Mouse (Mus musculus): Measurements from ENCODE around the gene Ajuba. TPM values are rescaled to one million over a fixed set of nuclear protein-coding genes. Genes with fewer than 3 reads are reported as not detected.
A peak's percentile ranks its signal among the peaks of the same experiment; 100 is the strongest.
"Not testable (repeated sequence)": the region's sequence is repeated elsewhere in the genome, so short reads cannot be mapped to it uniquely, and the experiment has no call there.

Ajuba gene
- polyA plus RNA-seq, 1 experiment = 12.5 TPM

DNA sequence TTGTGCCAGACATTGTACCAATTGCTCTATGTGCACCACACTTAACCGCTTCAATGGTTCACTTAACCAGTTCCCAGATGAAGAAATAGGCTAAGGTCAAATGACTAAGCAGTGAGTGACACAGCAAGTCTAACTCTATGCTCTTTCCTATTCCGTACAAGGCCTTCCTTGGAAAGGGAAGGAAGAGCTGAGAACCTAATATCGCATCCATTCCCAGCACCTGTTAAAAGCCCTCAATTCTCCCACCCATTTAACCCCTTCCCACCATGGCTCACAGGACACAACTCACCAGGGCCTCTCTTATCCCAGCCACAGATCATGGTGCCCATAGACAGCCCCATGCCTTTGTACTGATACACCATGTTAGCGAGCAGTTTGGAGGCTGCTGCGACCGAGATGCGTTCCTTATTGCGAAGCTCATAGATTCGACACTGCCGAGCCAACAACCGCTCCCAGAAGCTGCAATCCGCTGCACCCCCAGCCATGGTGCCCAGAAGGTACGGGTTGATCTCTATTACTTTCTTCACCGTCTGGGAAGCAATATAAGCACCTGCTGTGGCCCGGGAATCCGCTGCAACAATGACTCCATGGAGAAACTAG, 39.0 kb upstream of the Ajuba start:
- TF ChIP-seq POLR2A (IDR thresholded peaks at IDR 0.05; ENCODE audit: control insufficient read depth, low read depth, low read length) (no peak), CTCF (IDR thresholded peaks at IDR 0.05; ENCODE audit: control insufficient read depth, insufficient read depth, insufficient replicate concordance, low read depth, low read length) (no peak)
- Histone ChIP-seq H3K27me3 (ENCODE audit: control insufficient read depth, insufficient read depth, low read length) (no peaks in the 10 kb centered on the region), H3K4me1 (ENCODE audit: control insufficient read depth, insufficient read depth, low read length) (no peaks in the 10 kb centered on the region; the same call in none of the 2 replicates), H3K27ac (ENCODE audit: control insufficient read depth, insufficient read depth, low read depth, low read length) (no peak overlapping the region), H3K4me3 (ENCODE audit: control insufficient read depth, low read depth, low read length) (no peak overlapping the region), H3K36me3 (ENCODE audit: control insufficient read depth, insufficient read depth, low read length) (no peaks in the 10 kb centered on the region; the same call in 1 of the 2 replicates)

DNA sequence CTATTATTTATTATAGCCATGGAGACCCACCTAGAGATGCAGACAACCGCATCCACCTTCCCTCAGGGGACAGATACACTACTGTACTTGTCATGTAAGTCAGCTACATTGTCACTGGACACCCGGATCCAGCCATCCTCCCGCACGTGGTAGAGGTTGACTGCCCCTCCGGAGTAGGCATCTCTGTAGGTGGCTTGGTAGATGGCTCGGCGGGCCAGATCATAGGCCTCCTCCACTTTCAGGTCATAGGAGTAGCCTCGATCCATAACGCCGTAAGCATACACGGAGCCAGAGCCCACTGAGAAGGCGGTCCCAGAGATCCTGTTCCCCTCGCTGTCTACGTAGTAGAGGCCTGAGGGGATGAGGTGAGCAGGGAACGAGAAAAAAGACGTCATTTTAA, 36.8 kb upstream of the Ajuba start:
- not testable (repeated sequence) for H3K36me3 ChIP-seq (ENCODE audit: control insufficient read depth, insufficient read depth, low read length)

DNA sequence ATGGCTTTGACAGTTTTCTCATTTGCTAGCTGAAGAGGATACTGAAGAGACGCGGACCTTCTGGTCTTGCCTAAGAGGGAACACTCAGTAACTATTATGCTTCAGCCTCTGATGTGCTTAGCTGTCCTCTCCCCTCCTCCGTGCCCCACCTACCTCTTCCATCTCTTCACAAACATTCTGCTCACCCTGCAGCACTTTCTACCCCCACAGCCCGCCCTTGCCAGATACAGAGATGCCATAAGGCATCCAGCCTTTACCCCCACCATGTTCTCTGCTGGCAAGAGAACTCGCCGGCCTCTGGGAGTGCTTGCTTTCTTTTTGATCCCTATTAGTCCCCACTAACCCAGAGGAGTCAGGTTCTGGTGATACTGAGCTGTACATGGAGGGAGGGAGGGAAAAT, 33.3 kb upstream of the Ajuba start:
- Histone ChIP-seq H3K4me3 (ENCODE audit: control insufficient read depth, low read depth, low read length) (no peak overlapping the region), H3K36me3 (ENCODE audit: control insufficient read depth, insufficient read depth, low read length) (no peaks in the 10 kb centered on the region), H3K27me3 (ENCODE audit: control insufficient read depth, insufficient read depth, low read length) (no peaks in the 10 kb centered on the region), H3K4me1 (ENCODE audit: control insufficient read depth, insufficient read depth, low read length) (peaks cover 3% of the 10 kb centered on the region), H3K27ac (ENCODE audit: control insufficient read depth, insufficient read depth, low read depth, low read length) (no peak overlapping the region)
- TF ChIP-seq POLR2A (IDR thresholded peaks at IDR 0.05; ENCODE audit: control insufficient read depth, low read depth, low read length) = no peak
- no peak for TF ChIP-seq CTCF (IDR thresholded peaks at IDR 0.05; ENCODE audit: control insufficient read depth, insufficient read depth, insufficient replicate concordance, low read depth, low read length)

More for the DNA sequence above, 36.8 kb upstream of the Ajuba start:
- H3K27ac ChIP-seq (ENCODE audit: control insufficient read depth, insufficient read depth, low read depth, low read length); H3K4me1 ChIP-seq (ENCODE audit: control insufficient read depth, insufficient read depth, low read length); H3K4me3 ChIP-seq (ENCODE audit: control insufficient read depth, low read depth, low read length); H3K27me3 ChIP-seq (ENCODE audit: control insufficient read depth, insufficient read depth, low read length): not testable (repeated sequence)

DNA sequence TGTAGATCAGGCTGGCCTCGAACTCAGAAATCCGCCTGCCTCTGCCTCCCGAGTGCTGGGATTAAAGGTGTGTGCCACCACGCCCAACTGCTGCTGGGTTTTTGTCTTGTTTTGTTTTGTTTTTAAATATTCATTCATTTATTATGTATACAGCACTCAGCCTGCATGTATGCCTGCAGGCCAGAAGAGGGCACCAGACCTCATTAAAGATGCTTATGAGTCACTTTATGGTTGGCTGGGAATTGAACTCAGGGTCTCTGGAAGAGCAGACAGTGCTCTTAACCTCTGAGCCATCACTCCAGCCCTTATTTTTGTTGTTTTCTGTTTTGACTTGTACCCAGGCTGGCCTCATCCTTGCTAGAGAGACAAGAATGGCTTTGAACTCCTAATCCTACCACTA, 32.6 kb upstream of the Ajuba start:
- no peak overlapping the region; the same call in 1 of the 2 replicates for H3K27ac ChIP-seq (ENCODE audit: control insufficient read depth, insufficient read depth, low read depth, low read length)
- H3K27me3 ChIP-seq (ENCODE audit: control insufficient read depth, insufficient read depth, low read length) = no peaks in the 10 kb centered on the region
- no peak overlapping the region for H3K4me3 ChIP-seq (ENCODE audit: control insufficient read depth, low read depth, low read length)
- no peaks in the 10 kb centered on the region for H3K36me3 ChIP-seq (ENCODE audit: control insufficient read depth, insufficient read depth, low read length)
- peaks cover 3% of the 10 kb centered on the region for H3K4me1 ChIP-seq (ENCODE audit: control insufficient read depth, insufficient read depth, low read length)
- no peak for TF ChIP-seq POLR2A (IDR thresholded peaks at IDR 0.05; ENCODE audit: control insufficient read depth, low read depth, low read length)
- no peak for TF ChIP-seq CTCF (IDR thresholded peaks at IDR 0.05; ENCODE audit: control insufficient read depth, insufficient read depth, insufficient replicate concordance, low read depth, low read length)

DNA sequence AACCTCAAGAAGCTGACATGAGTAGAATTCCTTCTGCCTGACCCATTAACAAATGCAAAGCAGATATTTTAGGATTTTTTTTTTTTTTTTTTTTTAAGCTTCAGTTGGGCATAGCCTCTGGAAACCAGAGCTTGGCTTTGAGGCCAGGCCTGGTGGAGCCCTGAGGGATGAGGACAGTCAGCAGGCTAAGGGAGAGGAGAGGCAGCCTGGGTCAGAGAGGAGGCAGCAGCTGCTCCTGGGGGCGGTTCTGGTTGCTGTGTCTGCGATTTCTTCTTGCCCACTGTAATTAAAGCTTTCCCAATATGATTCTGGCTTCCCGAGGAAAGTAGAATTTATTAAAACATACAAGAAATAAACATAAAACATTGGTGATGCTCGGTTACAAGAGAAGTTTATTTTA, 31.9 kb upstream of the Ajuba start:
- Histone ChIP-seq H3K27ac (ENCODE audit: control insufficient read depth, insufficient read depth, low read depth, low read length) (no peak overlapping the region), H3K36me3 (ENCODE audit: control insufficient read depth, insufficient read depth, low read length) (no peaks in the 10 kb centered on the region), H3K4me3 (ENCODE audit: control insufficient read depth, low read depth, low read length) (no peak overlapping the region), H3K4me1 (ENCODE audit: control insufficient read depth, insufficient read depth, low read length) (peaks cover 3% of the 10 kb centered on the region), H3K27me3 (ENCODE audit: control insufficient read depth, insufficient read depth, low read length) (no peaks in the 10 kb centered on the region)
- TF ChIP-seq CTCF (IDR thresholded peaks at IDR 0.05; ENCODE audit: control insufficient read depth, insufficient read depth, insufficient replicate concordance, low read depth, low read length) = no peak
- TF ChIP-seq POLR2A (IDR thresholded peaks at IDR 0.05; ENCODE audit: control insufficient read depth, low read depth, low read length) = no peak

DNA sequence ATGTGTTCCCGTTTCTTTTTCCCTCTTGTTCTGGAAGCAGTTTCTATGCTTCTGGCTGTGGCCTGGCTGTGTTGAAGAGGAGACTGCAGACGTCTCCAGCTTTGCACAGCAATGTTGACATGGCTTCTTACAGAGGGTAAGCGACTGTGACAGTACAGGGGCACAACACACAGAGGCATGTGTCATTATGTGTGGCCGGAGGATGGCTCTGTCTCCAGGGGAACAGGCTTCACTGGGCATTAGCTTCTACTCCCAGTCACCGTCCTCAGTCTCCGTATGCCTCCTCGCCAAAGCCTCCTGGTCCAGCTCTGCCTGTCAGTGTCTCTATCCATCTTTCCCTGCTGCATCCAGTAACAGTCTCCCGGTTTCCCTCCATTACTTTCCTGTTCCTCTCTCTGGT, 29.9 kb upstream of the Ajuba start:
- Histone ChIP-seq H3K27ac (ENCODE audit: control insufficient read depth, insufficient read depth, low read depth, low read length) (no peak overlapping the region), H3K4me3 (ENCODE audit: control insufficient read depth, low read depth, low read length) (no peak overlapping the region)

DNA sequence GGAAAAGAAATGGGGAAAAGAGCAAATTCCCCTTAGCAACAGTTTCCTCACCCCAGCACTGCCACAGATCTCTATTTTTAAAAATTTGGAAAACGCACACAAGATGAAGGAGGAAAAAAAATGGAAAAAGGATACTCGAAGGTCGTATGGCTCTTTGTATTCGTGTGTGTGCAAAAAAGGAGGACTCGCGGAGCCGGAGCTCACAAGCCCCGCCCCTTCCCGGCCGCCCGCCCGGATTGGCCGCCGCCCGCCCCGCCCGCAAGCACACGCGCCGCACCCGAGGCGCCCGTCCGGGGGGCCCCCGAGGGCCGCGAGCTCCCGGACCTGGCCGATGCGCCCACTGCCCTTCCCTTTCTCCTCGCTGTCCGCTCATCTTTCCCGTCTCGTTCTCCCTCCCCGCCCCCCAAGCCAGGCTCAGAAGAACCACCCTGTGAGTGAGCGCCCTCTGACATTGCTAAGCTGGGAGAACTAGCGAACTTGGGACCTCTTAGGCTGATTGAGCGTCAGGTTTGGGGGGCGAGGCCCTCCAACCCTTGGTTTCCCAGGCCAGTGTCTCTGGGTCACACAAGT, 28.5 kb upstream of the Ajuba start, which contains the start of gene 4931414P19Rik:
Gene 4931414P19Rik, minus strand, starts transcription at position 242 of the 570 bp plus-strand sequence.
- H3K4me1 ChIP-seq (ENCODE audit: control insufficient read depth, insufficient read depth, low read length) = peaks cover 5% of the 10 kb centered on the region
- peak within 1 kb of the TSS; percentile 95 for H3K4me3 ChIP-seq (ENCODE audit: control insufficient read depth, low read depth, low read length)
- TF ChIP-seq POLR2A (IDR thresholded peaks at IDR 0.05; ENCODE audit: control insufficient read depth, low read depth, low read length) = peak; percentile 48; the same call in 1 of the 2 replicates
- no peak for TF ChIP-seq CTCF (IDR thresholded peaks at IDR 0.05; ENCODE audit: control insufficient read depth, insufficient read depth, insufficient replicate concordance, low read depth, low read length)
- peak within 1 kb of the TSS; percentile 92 for H3K27ac ChIP-seq (ENCODE audit: control insufficient read depth, insufficient read depth, low read depth, low read length)
- H3K36me3 ChIP-seq (ENCODE audit: control insufficient read depth, insufficient read depth, low read length) = no peaks in the 10 kb centered on the region
- no peaks in the 10 kb centered on the region for H3K27me3 ChIP-seq (ENCODE audit: control insufficient read depth, insufficient read depth, low read length)

More for the DNA sequence above, 29.9 kb upstream of the Ajuba start:
- Histone ChIP-seq H3K36me3 (ENCODE audit: control insufficient read depth, insufficient read depth, low read length) (no peaks in the 10 kb centered on the region), H3K27me3 (ENCODE audit: control insufficient read depth, insufficient read depth, low read length) (no peaks in the 10 kb centered on the region), H3K4me1 (ENCODE audit: control insufficient read depth, insufficient read depth, low read length) (peaks cover 5% of the 10 kb centered on the region)
- TF ChIP-seq POLR2A (IDR thresholded peaks at IDR 0.05; ENCODE audit: control insufficient read depth, low read depth, low read length) (no peak), CTCF (IDR thresholded peaks at IDR 0.05; ENCODE audit: control insufficient read depth, insufficient read depth, insufficient replicate concordance, low read depth, low read length) (no peak)
